ENCODE assay signal across 17 mouse cellular contexts in the genomic region with DNA sequence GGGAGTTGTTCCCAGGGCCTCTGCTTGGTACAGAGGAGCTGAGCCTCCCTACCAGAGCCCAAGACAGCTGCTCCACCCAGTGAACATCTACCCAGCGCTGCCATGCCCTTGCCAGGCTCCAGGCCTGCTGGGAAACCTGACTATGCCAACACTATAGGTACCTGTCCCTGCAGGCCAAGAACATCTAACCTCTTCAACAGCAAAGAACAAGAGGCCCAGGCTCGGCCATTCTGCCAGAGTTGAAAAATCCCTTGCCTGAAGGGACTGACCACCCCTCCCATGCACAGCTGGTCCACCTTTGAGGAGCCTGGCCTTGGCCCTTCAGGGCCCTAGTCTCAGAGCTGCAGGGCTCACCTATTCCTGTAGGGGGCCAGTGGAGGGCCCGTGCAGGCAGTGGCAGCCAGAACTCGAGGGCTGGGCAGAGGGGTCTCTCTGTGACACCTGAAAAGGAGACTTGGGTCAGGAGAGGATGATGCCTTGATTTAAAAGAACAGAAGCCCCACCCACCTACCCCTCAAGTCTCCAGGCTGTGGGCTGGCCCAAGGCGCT. TPM values are rescaled to one million over a fixed set of nuclear protein-coding genes. Genes with fewer than 3 reads are reported as not detected.
DNase-seq lines count a peak whose midpoint lies in the region; ATAC-seq and TF ChIP-seq lines count a peak whose summit lies in the region.
"Had no signal": no experiment of that assay in that cellular context is flagged by ENCODE, and none has a peak within 500 bp of the region (broad histone marks: within the 10 kb centered on the region; RNA-seq: fewer than 3 reads in every experiment).

No protein-coding gene starts in this region.

- H3K4me2 ChIP-seq in hindbrain, embryonic 13.5 days: no peak overlapping the region
- H3K4me2 ChIP-seq in lung, postnatal 0 days (replicated peaks; ENCODE audit: low read depth, low read length): no peak overlapping the region
- H3K4me2 ChIP-seq: limb, embryonic 13.5 days had no signal

- WGBS in hindbrain, embryonic 13.5 days: 66% methylated on average over 5 of the region's 5 CpGs
- 66% methylated on average over 5 of the region's 5 CpGs for WGBS in hindbrain, embryonic 10.5 days
- 63% methylated on average over 5 of the region's 5 CpGs for WGBS in lung, postnatal 0 days

- no peaks in the 10 kb centered on the region for H3K27me3 ChIP-seq in hindbrain, embryonic 13.5 days
- H3K27me3 ChIP-seq in hindbrain, embryonic 10.5 days (ENCODE audit: insufficient read depth, poor library complexity, severe bottlenecking): no peaks in the 10 kb centered on the region
- H3K27me3 ChIP-seq in lung, postnatal 0 days (replicated peaks; ENCODE audit: insufficient read depth, low read length): no peaks in the 10 kb centered on the region
- H3K27me3 ChIP-seq: limb, embryonic 13.5 days had no signal

- H3K36me3 ChIP-seq in hindbrain, embryonic 13.5 days: peaks cover 65% of the 10 kb centered on the region
- peaks cover 65% of the 10 kb centered on the region for H3K36me3 ChIP-seq in hindbrain, embryonic 10.5 days
- H3K36me3 ChIP-seq in lung, postnatal 0 days (ENCODE audit: insufficient read depth, low read length): peaks cover 34% of the 10 kb centered on the region

- TF ChIP-seq EP300 in lung, postnatal 0 days (IDR thresholded peaks at IDR 0.05): no peak

- 0 out of 2 replicates have a peak overlapping the region, but pooled peaks have one; percentile 24 for H3K9ac ChIP-seq in hindbrain, embryonic 13.5 days
- no peak overlapping the region for H3K9ac ChIP-seq in lung, postnatal 0 days (replicated peaks; ENCODE audit: low read depth)
- H3K9ac ChIP-seq: limb, embryonic 13.5 days had no signal

- H3K4me3 ChIP-seq in hindbrain, embryonic 13.5 days: no peak overlapping the region
- no peak overlapping the region for H3K4me3 ChIP-seq in hindbrain, embryonic 10.5 days
- H3K4me3 ChIP-seq in lung, postnatal 0 days (ENCODE audit: low read depth, low read length): no peak overlapping the region
- H3K4me3 ChIP-seq: limb, embryonic 13.5 days; myocyte had no signal

- DNase-seq in hindbrain, embryonic 10.5 days (ENCODE audit: low spot score): no peak
- DNase-seq in lung, postnatal 0 days (ENCODE audit: low spot score): no peak
- DNase-seq in lung, postnatal 10 days: no peak
- no peak for DNase-seq in left cerebral cortex, adult 11 months (ENCODE audit: low spot score)
- DNase-seq: adrenal gland, postnatal 25 days; cerebellum, adult 9-11 months; embryo, embryonic 11 days; gastrocnemius, postnatal 25 days; kidney, adult 9 months; lung, adult 2 months had no signal

- no peaks in the 10 kb centered on the region for H3K4me1 ChIP-seq in hindbrain, embryonic 13.5 days (replicated peaks)
- H3K4me1 ChIP-seq in hindbrain, embryonic 10.5 days (replicated peaks): 0 out of 2 replicates have a peak, but pooled peaks cover 10% of the 10 kb centered on the region
- H3K4me1 ChIP-seq in lung, postnatal 0 days (ENCODE audit: insufficient read depth, low read depth, low read length): peaks cover 4% of the 10 kb centered on the region; the same call in 1 of the 2 replicates
- H3K4me1 ChIP-seq: limb, embryonic 13.5 days had no signal

- no peaks in the 10 kb centered on the region for H3K9me3 ChIP-seq in hindbrain, embryonic 13.5 days
- no peaks in the 10 kb centered on the region for H3K9me3 ChIP-seq in hindbrain, embryonic 10.5 days
- no peaks in the 10 kb centered on the region for H3K9me3 ChIP-seq in lung, postnatal 0 days (ENCODE audit: low read length)
- H3K9me3 ChIP-seq: limb, embryonic 13.5 days had no signal

- H3K27ac ChIP-seq in hindbrain, embryonic 13.5 days: no peak overlapping the region
- H3K27ac ChIP-seq in hindbrain, embryonic 10.5 days: no peak overlapping the region
- H3K27ac ChIP-seq in lung, postnatal 0 days (ENCODE audit: low read length): no peak overlapping the region
- H3K27ac ChIP-seq: limb, embryonic 13.5 days had no signal

- ATAC-seq in hindbrain, embryonic 13.5 days (ENCODE audit: low FRiP score): no peak
- no peak for ATAC-seq in lung, postnatal 0 days
- peak; percentile 62 for ATAC-seq in common myeloid progenitor, adult 5-6 weeks (replicated peaks; ENCODE audit: low read depth, poor library complexity, severe bottlenecking)
- ATAC-seq in megakaryocyte-erythroid progenitor cell, adult 5-6 weeks (replicated peaks; ENCODE audit: low FRiP score, low TSS enrichment, poor library complexity, severe bottlenecking): peak; percentile 58; the same call in 1 of the 2 replicates
- ATAC-seq: CD4-positive, CD25-positive, alpha-beta regulatory T cell, adult 4 months; forebrain, embryonic 16.5 days had no signal

- TF ChIP-seq CTCF in lung, postnatal 0 days (IDR thresholded peaks at IDR 0.05): peak; percentile 41

RNA-seq across cellular contexts. Expression of gene Mthfr, which starts 18.9 kb away (rescaled TPM):
- 22.1 and 22.3 TPM in 2 replicates for polyA plus RNA-seq in hindbrain, embryonic 13.5 days (2015; fragmentation: Nextera tagmentation; extraction: Ambion mirVana)
- polyA plus RNA-seq in hindbrain, embryonic 10.5 days (2016; fragmentation: Nextera tagmentation; extraction: Ambion mirVana): 28.1 and 30.0 TPM in 2 replicates
- 14.0 and 14.2 TPM in 2 replicates for polyA plus RNA-seq in lung, postnatal 0 days (2015; fragmentation: Nextera tagmentation; extraction: Ambion mirVana)
- 5.9 and 8.6 TPM in 2 replicates for total RNA-seq in common myeloid progenitor, adult 5-6 weeks (2017)
- total RNA-seq in megakaryocyte-erythroid progenitor cell, adult 5-6 weeks (2014; fragmentation: Nextera tagmentation): 2.2 and 5.8 TPM in 2 replicates
- 3.3 and 4.0 TPM in 2 replicates for total RNA-seq in megakaryocyte-erythroid progenitor cell, adult 5-6 weeks (2017)

RNA-seq across cellular contexts. Expression of gene Clcn6, which starts 19.1 kb away (rescaled TPM):
- polyA plus RNA-seq in hindbrain, embryonic 13.5 days (2015; fragmentation: Nextera tagmentation; extraction: Ambion mirVana): 30.7 and 32.8 TPM in 2 replicates
- 13.9 and 17.8 TPM in 2 replicates for polyA plus RNA-seq in hindbrain, embryonic 10.5 days (2016; fragmentation: Nextera tagmentation; extraction: Ambion mirVana)
- 3.5 and 4.1 TPM in 2 replicates for polyA plus RNA-seq in lung, postnatal 0 days (2015; fragmentation: Nextera tagmentation; extraction: Ambion mirVana)
- total RNA-seq in common myeloid progenitor, adult 5-6 weeks (2017): 1.4 and 6.4 TPM in 2 replicates
- total RNA-seq in megakaryocyte-erythroid progenitor cell, adult 5-6 weeks (2014; fragmentation: Nextera tagmentation): 5.6 and 6.9 TPM in 2 replicates
- 2.9 and 4.4 TPM in 2 replicates for total RNA-seq in megakaryocyte-erythroid progenitor cell, adult 5-6 weeks (2017)

RNA-seq across cellular contexts. Expression of gene Agtrap, which starts 30.1 kb away (rescaled TPM):
- 7.6 and 8.4 TPM in 2 replicates for polyA plus RNA-seq in hindbrain, embryonic 13.5 days (2015; fragmentation: Nextera tagmentation; extraction: Ambion mirVana)
- 15.6 and 15.7 TPM in 2 replicates for polyA plus RNA-seq in hindbrain, embryonic 10.5 days (2016; fragmentation: Nextera tagmentation; extraction: Ambion mirVana)
- 20.7 and 22.0 TPM in 2 replicates for polyA plus RNA-seq in lung, postnatal 0 days (2015; fragmentation: Nextera tagmentation; extraction: Ambion mirVana)
- 23.6 and 31.2 TPM in 2 replicates for total RNA-seq in common myeloid progenitor, adult 5-6 weeks (2017)
- total RNA-seq in megakaryocyte-erythroid progenitor cell, adult 5-6 weeks (2014; fragmentation: Nextera tagmentation): 15.4 and 26.3 TPM in 2 replicates
- total RNA-seq in megakaryocyte-erythroid progenitor cell, adult 5-6 weeks (2017): 11.6 and 20.4 TPM in 2 replicates

RNA-seq across cellular contexts. Expression of gene Nppa, which starts 57.2 kb away (rescaled TPM):
- polyA plus RNA-seq in hindbrain, embryonic 13.5 days (2015; fragmentation: Nextera tagmentation; extraction: Ambion mirVana): 3.9 and 5.2 TPM in 2 replicates
- 0.21 TPM in 1 of 2 replicates, not detected in the other for polyA plus RNA-seq in hindbrain, embryonic 10.5 days (2016; fragmentation: Nextera tagmentation; extraction: Ambion mirVana)
- 1.6 and 2.8 TPM in 2 replicates for polyA plus RNA-seq in lung, postnatal 0 days (2015; fragmentation: Nextera tagmentation; extraction: Ambion mirVana)
- not detected in 2 replicates for total RNA-seq in common myeloid progenitor, adult 5-6 weeks (2017)
- total RNA-seq in megakaryocyte-erythroid progenitor cell, adult 5-6 weeks (2014; fragmentation: Nextera tagmentation): not detected in 2 replicates
- not detected in 2 replicates for total RNA-seq in megakaryocyte-erythroid progenitor cell, adult 5-6 weeks (2017)
- total RNA-seq: adrenal gland, postnatal 25 days; gastrocnemius, postnatal 25 days had no signal
- polyA plus RNA-seq: CD4-positive, CD25-positive, alpha-beta regulatory T cell, adult 4 months; forebrain, embryonic 16.5 days; limb, embryonic 13.5 days; myocyte had no signal

Comparison
In these comparisons a context has a peak if more than half of its experiments do, and no peak if none do; other contexts are left out.
1. ATAC-seq: peak in common myeloid progenitor, adult 5-6 weeks (single experiment) and megakaryocyte-erythroid progenitor cell, adult 5-6 weeks (single experiment); none in hindbrain, embryonic 13.5 days (single experiment) and lung, postnatal 0 days (single experiment).